Mouse (Mus musculus): ENCODE data around the gene Btaf1.

DNA sequence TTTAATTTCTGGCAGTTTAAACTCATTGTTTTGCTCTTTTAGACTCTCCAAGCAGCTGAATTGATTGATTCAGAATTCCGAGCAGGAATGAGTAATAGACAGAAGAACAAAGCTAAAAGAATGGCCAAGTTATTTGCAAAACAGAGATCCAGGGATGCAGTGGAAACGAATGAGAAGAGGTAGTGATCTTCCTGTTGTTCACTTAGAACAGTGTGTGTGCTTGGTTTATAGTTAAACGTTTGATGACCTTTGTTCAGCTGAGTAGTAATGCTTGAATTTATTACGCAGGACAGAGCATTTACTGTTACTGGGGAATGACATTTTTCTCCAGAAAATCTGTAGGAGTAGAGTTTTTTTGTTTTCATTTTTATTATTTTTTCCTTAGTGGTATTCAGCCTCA, 32.5 kb downstream of the Btaf1 start:
- TF ChIP-seq POLR2A (IDR thresholded peaks at IDR 0.05; ENCODE audit: low read depth, low read length) (no peak), CTCF (conservative IDR thresholded peaks at IDR 0.05; ENCODE audit: insufficient read depth, insufficient read length, low read depth, low read length) (no peak)
